Mouse (Mus musculus) embryonic stem cell, embryonic (primary cell): ENCODE results near the gene Sh3d21.

Source experiments
- CTCF ChIA-PET, 4 experiments: fragments of 300-600 bp in 2 of 4; fragments of 350-600 bp in 2 of 4; sonication (Branson Sonifier 250); formaldehyde crosslinking; loops; one replicate each; lab custom pipeline; 2022; ENCODE audit warnings: inconsistent platforms in 2 of 4; lab: Charles Lee
- POLR2A ChIA-PET, 4 experiments: fragments of 300-600 bp in 2 of 4; fragments of 350-600 bp in 2 of 4; sonication (Branson Sonifier 250); formaldehyde crosslinking; loops; one replicate each; lab custom pipeline; 2022; ENCODE audit warnings: antibody characterized with exemption in 4 of 4, inconsistent platforms in 1 of 4; lab: Charles Lee

The Sh3d21 gene

DNA sequence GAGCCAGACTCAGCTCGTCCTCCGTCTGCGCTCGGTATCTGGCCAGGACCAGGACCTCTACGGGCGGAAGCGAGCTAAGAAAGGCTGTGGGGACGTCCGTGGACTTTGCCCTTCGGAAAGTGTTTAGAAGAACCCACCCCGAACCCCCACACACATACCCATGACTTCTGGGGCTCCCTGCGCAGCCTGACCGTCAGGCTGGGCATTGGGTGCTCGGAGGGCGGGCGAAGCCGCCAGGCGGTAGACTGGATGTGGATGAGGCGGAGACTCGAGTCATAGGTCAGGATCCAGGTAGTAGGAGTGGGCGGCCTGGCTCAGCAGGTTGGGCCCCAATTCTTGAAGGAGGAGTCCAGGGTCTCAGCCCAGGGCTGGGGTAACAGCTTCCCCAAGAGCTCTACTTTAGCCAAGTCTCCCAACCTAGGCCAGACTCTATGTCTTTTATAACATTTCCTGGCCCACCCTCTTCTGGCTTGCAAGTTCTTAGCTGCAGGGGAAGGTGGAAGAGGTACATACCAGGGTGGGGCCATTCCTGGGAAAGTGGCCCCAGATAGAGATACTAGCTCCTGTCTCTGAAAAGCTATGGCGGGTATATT lies at the start of gene Sh3d21:
Sh3d21 (minus strand) TSS at position 425 of the 593 bp plus-strand sequence.
- ChIA-PET CTCF (interaction anchor here in 3 of 4 experiments (0.6 to 1.6 kb wide), 9 partner anchors 13 to 578 kb away, joined by 3 to 5 read pairs (median 3); no protein-coding TSS in a partner anchor), POLR2A (interaction anchor here (0.6 to 3.7 kb wide), 56 partner anchors 8 to 1825 kb away, joined by 3 to 44 read pairs (median 4); partner anchors contain the start of genes Stk40 (in 3 of the 4), Thrap3 (in 2 of the 4), Csmd2 (in 1 of the 4) and Lsm10 (in 1 of the 4))

DNA sequence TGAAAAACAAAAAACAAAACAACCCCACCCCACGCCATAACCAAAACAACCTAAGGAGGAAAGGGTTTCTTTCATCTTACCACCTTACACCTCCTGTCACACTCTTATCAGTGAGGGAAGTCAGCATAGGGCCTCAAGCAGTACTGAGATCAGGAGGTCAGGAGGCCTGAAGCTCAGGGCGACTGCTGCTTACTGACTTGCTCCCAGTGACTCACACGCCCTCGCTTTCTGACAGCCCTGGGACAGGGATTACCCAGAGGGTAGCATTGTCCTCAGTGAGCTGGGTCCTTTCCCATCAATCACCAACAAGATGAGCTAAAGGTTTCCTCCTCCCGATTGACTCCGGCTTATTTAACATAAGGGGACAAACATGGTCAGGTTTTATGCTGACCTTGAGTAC lies 43.8 kb upstream of the Sh3d21 start:
- ChIA-PET CTCF (interaction anchor here in 2 of 4 experiments (0.7 to 1.1 kb wide), 2 partner anchors 111 to 114 kb away, joined by 3 to 4 read pairs; partner anchors contain the start of gene Adprhl2 (in 1 of the 2)), POLR2A (interaction anchor here in 2 of 4 experiments (1.0 to 2.2 kb wide), 6 partner anchors 17 to 261 kb away, joined by 3 to 6 read pairs (median 4); partner anchors contain the start of gene Ago1 (in 1 of the 2))

DNA sequence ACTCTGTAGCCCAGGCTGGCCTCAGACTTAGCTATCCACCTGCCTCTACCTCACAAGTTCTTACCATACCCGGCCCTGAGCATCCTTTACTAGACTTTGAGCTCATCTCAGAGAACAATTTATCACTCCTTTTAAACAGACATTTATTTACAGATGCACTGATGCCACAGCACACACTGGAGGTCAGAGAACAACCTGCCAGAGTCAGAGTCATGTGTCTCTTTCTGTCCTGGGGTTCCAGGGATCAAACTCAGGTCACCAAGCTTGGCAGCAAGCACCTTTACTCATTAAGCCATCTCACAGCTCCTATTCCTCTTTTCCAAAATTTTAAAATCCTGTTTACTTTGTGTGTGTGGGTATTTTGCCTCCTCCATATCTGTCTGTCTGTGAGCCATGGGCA lies 42.1 kb upstream of the Sh3d21 start:
- CTCF ChIA-PET: interaction anchor here in 2 of 4 experiments (0.6 to 0.7 kb wide), 2 partner anchors 42 to 123 kb away, joined by 3 to 4 read pairs; no protein-coding TSS in a partner anchor
- POLR2A ChIA-PET: interaction anchor here in 2 of 4 experiments (0.6 to 6.7 kb wide), 12 partner anchors 8 to 736 kb away, joined by 3 to 30 read pairs (median 4); partner anchors contain the start of genes Sh3d21 (in 1 of the 2) and Trappc3 (in 1 of the 2)

DNA sequence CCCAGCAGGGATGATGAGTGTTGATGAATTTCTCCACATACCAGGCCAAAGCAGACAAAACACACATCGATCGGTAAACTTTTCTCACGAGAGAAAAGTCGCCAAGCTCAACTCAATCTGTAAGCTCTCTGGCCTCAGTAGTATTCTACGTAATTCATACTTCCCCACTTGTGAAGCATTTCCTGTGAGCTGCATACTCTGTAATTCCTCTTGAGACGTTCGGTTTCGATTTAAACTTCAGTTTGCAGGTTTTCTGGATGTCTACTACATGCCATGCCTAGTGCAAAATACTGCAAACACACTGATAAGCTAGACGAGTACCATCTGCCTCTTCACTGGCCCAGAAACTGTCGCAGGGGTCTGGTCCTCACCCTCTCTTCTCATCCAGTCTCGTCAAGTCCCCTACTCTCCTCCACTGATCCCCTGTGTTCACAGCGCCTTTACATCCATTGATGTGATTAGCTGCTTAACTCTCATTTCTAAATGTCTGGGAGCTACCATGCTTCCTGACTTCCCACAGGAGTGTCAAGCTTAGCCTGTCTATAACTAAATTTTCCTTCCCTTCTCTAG lies 41.5 kb upstream of the Sh3d21 start:
- CTCF ChIA-PET: interaction anchor here (0.6 to 1.6 kb wide), 12 partner anchors 12 to 258 kb away, joined by 3 to 4 read pairs (median 3); partner anchors contain the start of gene Adprhl2 (in 1 of the 4)
- POLR2A ChIA-PET: interaction anchor here in 3 of 4 experiments (0.6 to 6.7 kb wide), 52 partner anchors 9 to 263 kb away, joined by 3 to 30 read pairs (median 4); partner anchors contain the start of genes Adprhl2 (in 2 of the 3), Trappc3 (in 2 of the 3), Col8a2 (in 1 of the 3) and Lsm10 (in 1 of the 3)

DNA sequence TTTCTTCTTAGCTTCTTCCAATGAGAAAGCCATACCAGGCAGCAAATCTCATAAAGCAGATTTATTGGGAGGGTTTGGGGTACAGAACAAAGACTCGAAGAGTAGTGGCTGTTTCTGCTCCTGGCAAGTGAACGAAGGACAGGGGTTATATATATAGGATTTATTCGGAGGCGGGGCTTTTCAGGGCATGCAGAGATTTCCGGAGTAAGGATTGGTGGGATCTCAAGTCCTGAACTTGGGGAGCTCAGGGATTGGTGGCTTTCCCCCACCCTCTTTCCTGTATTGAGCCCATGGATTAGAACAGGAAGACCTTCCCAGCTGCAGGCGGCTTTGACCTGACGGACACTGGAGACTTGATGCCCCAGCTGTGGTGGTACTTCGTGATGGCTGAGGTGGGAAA lies 40.7 kb upstream of the Sh3d21 start:
- ChIA-PET CTCF (interaction anchor here (0.6 to 1.6 kb wide), 13 partner anchors 8 to 257 kb away, joined by 3 to 4 read pairs (median 3); partner anchors contain the start of gene Adprhl2 (in 1 of the 4)), POLR2A (interaction anchor here (0.6 to 6.7 kb wide), 60 partner anchors 9 to 1138 kb away, joined by 3 to 30 read pairs (median 4); partner anchors contain the start of genes Adprhl2 (in 2 of the 4), Trappc3 (in 2 of the 4), Col8a2 (in 1 of the 4) and Eva1b (in 1 of the 4))

DNA sequence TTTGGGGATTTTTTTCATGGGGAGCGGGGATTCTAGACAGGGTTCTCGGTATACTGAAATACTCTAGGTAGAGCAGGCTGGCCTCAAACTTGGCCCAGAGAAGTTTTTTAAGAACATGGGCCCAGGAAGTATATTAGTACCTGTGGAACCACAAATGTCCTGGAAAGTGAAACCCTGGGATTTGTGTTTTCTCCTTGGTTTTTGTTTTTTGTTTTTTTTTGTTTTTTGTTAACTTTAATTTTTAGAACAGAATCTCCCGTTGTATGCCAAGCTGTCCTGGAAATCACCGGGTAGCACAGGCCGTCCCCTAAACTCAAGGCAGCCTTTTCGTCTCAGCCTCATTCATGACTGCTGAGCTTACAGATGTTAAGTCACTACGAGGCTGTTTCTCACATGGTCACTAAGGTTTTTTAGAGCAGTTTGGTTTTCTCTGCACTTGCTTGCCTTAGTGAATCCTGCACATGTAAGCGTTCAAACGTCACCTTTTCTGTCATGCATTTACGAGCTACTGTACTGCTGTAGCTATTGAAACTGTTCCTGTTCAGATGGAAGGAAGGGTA lies 40.1 kb upstream of the Sh3d21 start:
- CTCF ChIA-PET: interaction anchor here (0.6 to 1.6 kb wide), 12 partner anchors 8 to 150 kb away, joined by 3 to 4 read pairs (median 3); partner anchors contain the start of gene Adprhl2 (in 1 of the 4)

DNA sequence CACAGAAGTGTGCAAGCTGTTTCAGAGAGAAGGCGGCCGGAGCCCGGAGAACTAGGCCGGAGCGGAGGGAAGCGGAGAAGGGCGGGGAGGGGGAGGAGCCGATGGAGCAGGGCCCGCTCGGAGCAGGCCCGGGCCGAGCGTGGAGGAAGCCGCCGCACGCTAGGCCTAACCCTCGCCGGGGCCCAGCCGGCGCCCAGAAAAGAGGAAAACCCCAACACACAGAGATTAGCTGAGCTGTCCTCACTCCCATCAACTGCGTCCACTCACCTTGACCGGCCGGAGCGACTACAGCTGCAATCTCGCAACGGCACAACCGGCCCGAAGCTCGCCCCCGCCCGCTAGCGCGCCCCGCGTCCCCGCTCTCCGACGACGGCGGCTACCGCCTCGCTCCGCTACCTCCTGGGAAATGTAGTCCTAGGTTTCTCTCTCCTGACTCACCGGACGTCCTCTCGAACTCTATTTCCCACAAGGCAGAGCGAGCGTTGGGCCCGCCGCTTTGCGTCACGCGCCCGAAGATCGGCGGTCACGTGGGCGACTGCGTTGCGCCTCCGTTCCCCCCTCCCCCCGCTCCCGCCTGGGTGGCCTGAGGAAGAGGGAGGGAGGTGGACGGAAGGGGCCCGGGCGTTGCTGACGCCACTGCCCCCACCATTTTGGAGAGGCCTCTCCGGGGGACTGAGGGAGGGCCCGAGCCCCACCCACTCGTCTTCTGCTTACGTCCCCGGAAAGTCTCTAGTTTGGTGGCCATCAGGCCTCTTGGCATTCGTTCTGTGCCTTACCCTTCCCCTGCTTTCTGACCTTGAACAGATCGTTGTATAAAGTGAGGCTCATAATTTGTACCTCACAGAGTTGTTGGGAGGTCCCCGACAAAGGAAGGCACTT lies 39.3 kb upstream of the Sh3d21 start, which contains the start of gene Thrap3:
Thrap3 (minus strand) TSS at position 458 of the 879 bp plus-strand sequence.
- POLR2A ChIA-PET: interaction anchor here in 3 of 4 experiments (0.5 to 10.4 kb wide), 43 partner anchors 9 to 1321 kb away, joined by 3 to 121 read pairs (median 4); partner anchors contain the start of genes Sh3d21 (in 2 of the 3), Adprhl2 (in 1 of the 3), Ago1 (in 1 of the 3) and Eva1b (in 1 of the 3)
- CTCF ChIA-PET: interaction anchor here in 3 of 4 experiments (0.6 to 1.5 kb wide), 5 partner anchors 22 to 858 kb away, joined by 3 to 4 read pairs (median 3); partner anchors contain the start of gene Map7d1 (in 1 of the 3)

More for the DNA sequence above, 40.1 kb upstream of the Sh3d21 start:
- POLR2A ChIA-PET: interaction anchor here in 3 of 4 experiments (0.6 to 6.7 kb wide), 53 partner anchors 8 to 1137 kb away, joined by 3 to 30 read pairs (median 4); partner anchors contain the start of genes Trappc3 (in 2 of the 3), Adprhl2 (in 1 of the 3), Col8a2 (in 1 of the 3) and Eva1b (in 1 of the 3)

DNA sequence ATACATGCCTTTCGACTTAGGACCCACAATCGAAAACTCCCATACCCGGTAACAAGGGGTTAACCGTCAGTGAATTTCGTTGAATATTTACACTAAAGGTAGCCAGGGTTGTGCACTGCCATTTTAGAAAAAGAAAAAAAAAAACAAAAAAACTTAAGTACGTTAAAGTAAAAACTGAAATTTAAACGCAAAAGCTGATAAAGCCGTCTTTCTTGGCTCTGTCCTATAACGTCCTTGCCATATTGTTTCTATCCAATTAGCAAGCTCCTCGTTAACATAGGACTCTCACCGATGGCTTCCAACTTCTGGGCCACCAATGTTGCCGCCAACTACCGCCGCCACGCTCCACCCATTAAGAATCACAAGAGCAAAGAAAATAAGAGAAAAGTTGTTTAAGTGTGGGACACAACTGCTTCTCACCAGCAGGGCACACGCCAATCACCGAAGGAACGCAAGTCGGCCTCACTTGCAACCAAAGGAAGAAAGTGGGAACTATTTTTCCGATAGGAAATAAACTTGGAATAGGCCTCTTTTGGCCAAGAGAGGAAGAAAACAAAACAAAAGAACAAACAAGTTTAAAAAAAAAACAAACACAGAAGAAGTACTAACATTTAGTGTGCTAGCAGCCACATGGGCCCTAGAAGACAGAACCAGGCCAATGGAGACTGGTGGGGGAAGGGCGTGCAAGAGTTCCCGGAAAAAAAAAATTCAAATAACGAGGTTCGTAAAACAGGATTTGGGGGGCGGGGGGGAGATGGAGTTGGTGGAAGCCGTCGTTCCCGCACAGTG lies 38.4 kb upstream of the Sh3d21 start:
- POLR2A ChIA-PET: interaction anchor here in 3 of 4 experiments (0.5 to 10.4 kb wide), 52 partner anchors 8 to 666 kb away, joined by 3 to 121 read pairs (median 4); partner anchors contain the start of genes Eva1b (in 2 of the 3), Sh3d21 (in 2 of the 3), Adprhl2 (in 1 of the 3) and Ago1 (in 1 of the 3)
- CTCF ChIA-PET: interaction anchor here in 3 of 4 experiments (0.6 to 1.5 kb wide), 5 partner anchors 21 to 858 kb away, joined by 3 read pairs; no protein-coding TSS in a partner anchor

DNA sequence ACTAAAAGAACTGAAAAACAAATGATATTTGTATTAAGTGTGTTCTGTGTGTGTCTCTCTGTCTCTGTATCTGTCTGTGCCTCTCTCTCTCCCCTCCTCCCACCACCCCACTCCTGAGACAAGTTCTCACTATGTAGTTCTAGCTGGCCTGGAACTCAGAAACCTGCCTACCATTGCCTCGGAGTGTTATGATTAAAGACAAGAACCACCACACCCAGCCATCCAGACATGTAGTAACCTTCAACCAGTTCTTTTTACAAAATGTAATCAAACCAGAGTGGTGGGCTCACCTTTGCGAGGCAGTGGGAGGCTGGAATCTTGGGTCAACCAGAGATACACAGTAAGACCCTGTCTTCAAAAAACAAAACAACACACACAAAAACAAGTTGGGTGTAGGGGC lies 37.4 kb upstream of the Sh3d21 start:
- POLR2A ChIA-PET: interaction anchor here in 2 of 4 experiments (0.8 to 10.4 kb wide), 12 partner anchors 9 to 265 kb away, joined by 3 to 121 read pairs (median 6); partner anchors contain the start of genes Sh3d21 (in 2 of the 2) and Map7d1 (in 1 of the 2)
- CTCF ChIA-PET: interaction anchor here in 1 of 4 experiments (1.0 kb wide), 1 partner anchor 21 kb away, joined by 5 read pairs; no protein-coding TSS in a partner anchor

DNA sequence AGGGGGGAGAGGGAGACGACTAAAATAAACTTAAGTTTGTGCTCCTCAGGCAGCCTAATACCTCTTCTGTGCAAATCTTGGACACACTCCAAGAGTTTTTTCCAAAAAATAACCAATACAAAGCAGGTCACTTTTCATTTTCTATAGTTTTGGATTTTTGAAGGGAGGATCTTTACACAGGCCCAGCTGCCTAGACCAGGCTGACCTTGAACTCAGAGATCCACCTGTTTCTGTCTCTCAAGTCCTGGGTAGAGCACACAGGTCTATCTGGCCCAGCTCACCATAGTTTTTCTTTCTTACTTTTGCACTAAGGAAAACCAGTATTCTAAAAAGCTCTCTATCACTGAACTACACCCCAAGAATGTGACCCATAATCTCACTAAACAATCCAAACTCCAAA lies 36.7 kb upstream of the Sh3d21 start:
- ChIA-PET POLR2A (interaction anchor here in 2 of 4 experiments (3.3 to 10.4 kb wide), 3 partner anchors 10 to 37 kb away, joined by 27 to 121 read pairs (median 37); partner anchors contain the start of gene Sh3d21 (in 1 of the 2)), CTCF (interaction anchor here in 1 of 4 experiments (1.0 kb wide), 1 partner anchor 20 kb away, joined by 5 read pairs; no protein-coding TSS in a partner anchor)

DNA sequence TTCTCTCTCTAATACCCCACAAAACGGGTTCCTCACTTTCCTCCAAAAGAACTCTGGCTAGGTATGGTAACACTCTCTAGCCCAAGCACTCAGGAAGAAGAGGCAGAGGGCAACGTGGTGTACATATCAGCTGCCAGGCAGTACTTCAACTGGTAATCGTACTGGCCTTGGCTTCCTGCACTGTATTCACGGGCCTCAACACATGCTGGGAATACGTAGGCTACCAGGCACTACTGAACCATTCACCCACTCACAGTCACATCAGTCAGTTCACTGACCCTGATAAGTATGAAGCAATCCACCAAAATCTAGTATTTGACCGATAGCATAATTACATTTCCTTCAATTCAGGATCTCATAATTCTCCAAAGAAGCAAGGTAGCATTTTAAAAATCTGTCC lies 36.3 kb upstream of the Sh3d21 start:
- POLR2A ChIA-PET: interaction anchor here in 2 of 4 experiments (3.3 to 10.4 kb wide), 3 partner anchors 9 to 37 kb away, joined by 27 to 121 read pairs (median 37); partner anchors contain the start of gene Sh3d21 (in 1 of the 2)
- CTCF ChIA-PET: no interaction called here

DNA sequence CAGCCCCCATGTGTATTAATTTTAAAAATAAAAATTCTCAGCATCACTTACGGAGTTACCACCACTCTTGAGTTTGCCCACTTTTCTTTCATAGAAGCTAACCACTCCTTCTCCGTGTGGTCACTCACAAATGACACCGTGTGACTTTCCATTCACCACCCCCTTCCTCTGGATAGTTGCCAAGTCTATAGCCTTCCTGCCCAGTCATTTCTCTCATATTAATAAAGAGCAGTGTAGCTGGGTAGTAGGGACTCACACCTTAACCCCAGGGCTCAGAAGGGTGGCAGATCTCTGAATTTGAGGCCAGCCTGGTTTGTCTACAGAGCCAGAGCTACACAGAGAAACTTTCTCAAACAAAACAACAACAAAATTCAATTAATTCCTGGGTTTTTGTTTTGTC lies 34.2 kb upstream of the Sh3d21 start:
- ChIA-PET CTCF (interaction anchor here in 3 of 4 experiments (0.7 to 0.8 kb wide), 3 partner anchors 17 to 41 kb away, joined by 3 to 4 read pairs (median 3); no protein-coding TSS in a partner anchor), POLR2A (interaction anchor here in 2 of 4 experiments (0.7 to 10.4 kb wide), 13 partner anchors 9 to 298 kb away, joined by 3 to 121 read pairs (median 4); no protein-coding TSS in a partner anchor)

DNA sequence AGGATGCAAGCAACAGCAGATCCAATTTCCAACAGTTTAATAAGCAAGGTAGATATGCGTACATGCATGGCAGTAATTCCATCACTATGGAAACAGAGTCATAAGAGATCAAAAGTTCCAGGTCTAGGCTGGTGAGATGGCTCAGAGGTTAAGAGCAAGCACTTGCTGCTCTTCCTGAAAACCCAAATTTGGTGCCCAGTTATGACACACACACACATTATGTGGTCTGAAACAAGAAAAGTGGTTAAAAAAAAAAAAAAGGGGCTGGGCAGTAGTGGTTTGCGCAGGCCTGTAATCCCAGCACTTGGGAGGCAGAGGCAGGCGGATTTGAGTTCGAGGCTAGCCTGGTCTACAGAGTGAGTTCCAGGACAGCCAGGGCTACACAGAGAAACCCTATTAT lies 31.6 kb upstream of the Sh3d21 start:
- CTCF ChIA-PET: no interaction called here
- POLR2A ChIA-PET: interaction anchor here in 3 of 4 experiments (0.6 to 10.4 kb wide), 8 partner anchors 9 to 185 kb away, joined by 3 to 121 read pairs (median 4); partner anchors contain the start of gene Sh3d21 (in 1 of the 3)

DNA sequence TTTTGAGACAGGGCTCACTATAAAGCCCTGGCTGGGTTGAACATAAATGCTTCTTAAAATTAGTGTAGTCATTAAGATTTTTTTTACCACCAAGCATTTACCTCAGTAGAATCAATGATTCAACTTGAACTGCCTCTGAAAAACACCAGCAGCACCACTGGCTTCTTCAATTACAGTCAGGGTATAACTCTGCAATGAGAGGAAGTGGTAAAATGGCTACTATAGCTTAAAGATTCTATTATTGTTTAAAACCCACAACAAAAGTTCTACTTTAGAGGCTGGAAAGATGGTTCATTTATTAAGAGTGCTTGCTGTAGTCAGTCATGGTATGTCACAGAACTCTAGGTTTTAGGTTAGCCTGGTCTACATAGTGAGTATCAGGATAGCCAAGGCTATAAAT lies 30.9 kb upstream of the Sh3d21 start:
- ChIA-PET CTCF (interaction anchor here in 2 of 4 experiments (0.7 to 1.0 kb wide), 2 partner anchors 12 to 13 kb away, joined by 3 to 4 read pairs; no protein-coding TSS in a partner anchor), POLR2A (interaction anchor here in 3 of 4 experiments (0.7 to 10.4 kb wide), 8 partner anchors 8 to 31 kb away, joined by 3 to 121 read pairs (median 4); partner anchors contain the start of genes Sh3d21 (in 1 of the 3) and Thrap3 (in 1 of the 3))
